Mouse (Mus musculus) liver, embryonic 14.5 days (tissue): ENCODE results near the gene Dusp3. TPM values are rescaled to one million over a fixed set of nuclear protein-coding genes. Genes with fewer than 3 reads are reported as not detected.

Source experiments
- ATAC-seq: fragments of 200-750 bp; cut with Nextera tagmentation; 2 replicates; pipeline ENCODE4 v1.8.0; 2017; ENCODE audit warnings: moderate number of reproducible peaks, mild to moderate bottlenecking, moderate library complexity; ENCODE audit not compliant: insufficient read depth
- DNase-seq, 3 experiments: peaks; one replicate each; pipeline ENCODE4 v3.0.0-alpha.2; 2012 to 2013; ENCODE audit warnings: low read depth in 3 of 3, low spot score in 3 of 3
- H3K27ac ChIP-seq: fragments of 300-500 bp; sonication (generic); 2 replicates; pipeline ENCODE4 v1.5.1; 2014; ENCODE audit warnings: moderate library complexity, mild to moderate bottlenecking, control low read depth, inconsistent platforms
- H3K27me3 ChIP-seq: fragments of 300-500 bp; sonication (generic); 2 replicates; pipeline ENCODE4 v1.6.1; 2014; ENCODE audit warnings: mild to moderate bottlenecking, low read length, moderate library complexity; ENCODE audit not compliant: control insufficient read depth, insufficient read depth
- H3K36me3 ChIP-seq: fragments of 300-500 bp; sonication (generic); replicated peaks from 2 replicates; pipeline ENCODE4 v1.6.1; 2014; ENCODE audit warnings: low read depth; ENCODE audit not compliant: control insufficient read depth, insufficient read depth
- H3K4me1 ChIP-seq, 2 experiments: fragments of 200-500 bp in 1 of 2; fragments of 300-500 bp in 1 of 2; sonication (generic) in 1 of 2; replicated peaks; 2 replicates each; pipeline ENCODE4 v1.6.1; 2012 to 2014; ENCODE audit warnings: antibody characterized with exemption in 1 of 2, inconsistent platforms in 1 of 2, low read length in 1 of 2; ENCODE audit not compliant: control insufficient read depth in 2 of 2, insufficient read depth in 2 of 2
- H3K4me2 ChIP-seq: fragments of 300-500 bp; sonication (generic); 2 replicates; pipeline ENCODE4 v1.6.1; 2014; ENCODE audit warnings: low read depth, mild to moderate bottlenecking, control low read depth, moderate library complexity
- H3K4me3 ChIP-seq, 2 experiments: fragments of 200-500 bp in 1 of 2; fragments of 300-500 bp in 1 of 2; sonication (generic) in 1 of 2; 2 replicates each; pipeline ENCODE4 v1.5.1; 2012 to 2014; ENCODE audit warnings: low read depth in 2 of 2, low read length in 2 of 2, mild to moderate bottlenecking in 2 of 2, control low read depth in 1 of 2, inconsistent platforms in 1 of 2, moderate library complexity in 1 of 2; ENCODE audit not compliant: insufficient read depth in 1 of 2
- H3K9ac ChIP-seq: fragments of 300-500 bp; sonication (generic); replicated peaks from 2 replicates; pipeline ENCODE4 v1.6.1; 2014; ENCODE audit warnings: mild to moderate bottlenecking, control low read depth, moderate library complexity
- H3K9me3 ChIP-seq: fragments of 300-500 bp; sonication (generic); 2 replicates; pipeline ENCODE4 v1.6.1; 2016; ENCODE audit warnings: low read length, mixed read lengths; ENCODE audit not compliant: control insufficient read depth
- CTCF ChIP-seq: IDR thresholded peaks from 2 replicates; pipeline ENCODE4 v1.5.1; 2016; ENCODE audit warnings: antibody characterized with exemption, low read depth, control low read depth
- EP300 ChIP-seq: IDR thresholded peaks from 2 replicates; pipeline ENCODE4 v1.6.1; 2016; ENCODE audit warnings: antibody characterized with exemption, low read depth
- WGBS: fragments of 180-500 bp; shearing (Covaris S2); extraction: QIAGEN DNeasy Blood & Tissue Kit; methylation state at CpG from one replicate; pipeline ENCODE4 v1.1.7; 2014; ENCODE audit not compliant: insufficient replicate concordance; 5-methylcytosine and 5-hydroxymethylcytosine counted together
- polyA plus RNA-seq, 2 experiments: library from polyadenylated mRNA; depleted of rRNA in 1 of 2; stranded (reverse) in 1 of 2; unstranded in 1 of 2; fragments of >200 nt; fragmentation: Nextera tagmentation in 1 of 2; extraction: Ambion mirVana in 1 of 2; gene quantifications; 2 replicates each; pipeline versions ENCODE4 v1.2.1 to v1.2.3; 2012 to 2014

The Dusp3 gene
- polyA plus RNA-seq, 2 experiments = 4.8 to 6.3 TPM

- DNase-seq (peak in 1 of 3 experiments; percentile 16), ATAC-seq (peak; percentile 52; the same call in 1 of the 2 replicates)
- peak overlapping the region; percentile 31 for H3K4me2 ChIP-seq
- 5% methylated on average over 24 of the region's 24 CpGs for WGBS
- no peaks in the 10 kb centered on the region for H3K9me3 ChIP-seq
- peaks cover 0 to 15% of the 10 kb centered on the region in 2 experiments; a peak in 2 of 4 replicates for H3K4me1 ChIP-seq
- no peaks in the 10 kb centered on the region for H3K27me3 ChIP-seq
- no peak for TF ChIP-seq EP300
- TF ChIP-seq CTCF = no peak
- no peak overlapping the region for H3K27ac ChIP-seq
- no peak overlapping the region for H3K4me3 ChIP-seq
- no peak overlapping the region for H3K9ac ChIP-seq
- H3K36me3 ChIP-seq = no peaks in the 10 kb centered on the region
These were observed 34.1 kb downstream of the Dusp3 start for GRCm38 (mm10) chr11:101952541-101953341.

GRCm38 (mm10) chr11:101950021-101950420, 36.8 kb downstream of the Dusp3 start:
- 67% methylated on average over 5 of the region's 5 CpGs for WGBS
- no peaks in the 10 kb centered on the region for H3K27me3 ChIP-seq
- no peak overlapping the region for H3K9ac ChIP-seq
- H3K4me2 ChIP-seq = no peak overlapping the region
- H3K27ac ChIP-seq = no peak overlapping the region
- no peak for TF ChIP-seq CTCF
- TF ChIP-seq EP300 = no peak
- H3K36me3 ChIP-seq = no peaks in the 10 kb centered on the region
- H3K9me3 ChIP-seq = no peaks in the 10 kb centered on the region
- no peak for DNase-seq
- peaks cover 0 to 15% of the 10 kb centered on the region in 2 experiments; a peak in 2 of 4 replicates for H3K4me1 ChIP-seq
- no peak overlapping the region for H3K4me3 ChIP-seq
- ATAC-seq = no peak

GRCm38 (mm10) chr11:101946525-101946924, 40.3 kb downstream of the Dusp3 start:
- no peak overlapping the region for H3K27ac ChIP-seq
- no peaks in the 10 kb centered on the region for H3K4me1 ChIP-seq
- no peaks in the 10 kb centered on the region for H3K9me3 ChIP-seq
- H3K9ac ChIP-seq = no peak overlapping the region
- H3K4me3 ChIP-seq = no peak overlapping the region
- DNase-seq (no peak), ATAC-seq (no peak)
- no peak overlapping the region for H3K4me2 ChIP-seq
- H3K27me3 ChIP-seq = no peaks in the 10 kb centered on the region
- H3K36me3 ChIP-seq = no peaks in the 10 kb centered on the region
- WGBS = 44% methylated on average over 5 of the region's 5 CpGs
- TF ChIP-seq EP300 (no peak), CTCF (no peak)

DNA sequence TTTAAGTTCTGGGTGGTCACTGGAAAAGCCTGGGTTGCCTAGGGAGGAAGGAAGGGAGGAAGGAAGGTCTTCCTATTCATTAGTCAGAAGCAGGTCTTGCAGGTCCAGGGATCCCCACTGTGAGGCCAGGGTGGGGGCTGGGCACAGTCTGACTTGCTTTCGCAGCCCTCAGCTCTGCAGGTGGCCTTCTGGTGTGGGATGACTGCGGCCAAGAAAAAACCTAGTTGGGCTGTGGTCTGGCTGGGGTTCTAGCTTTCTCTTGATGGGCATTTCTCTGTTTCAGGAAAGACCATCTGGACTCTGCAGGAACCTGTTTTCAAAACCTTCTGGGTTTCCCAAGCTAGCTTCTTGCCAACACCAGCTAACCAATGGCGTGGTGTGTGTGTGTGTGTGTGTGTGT, 43.8 kb downstream of the Dusp3 start:
- no peaks in the 10 kb centered on the region for H3K4me1 ChIP-seq
- H3K9ac ChIP-seq = no peak overlapping the region
- no peak overlapping the region for H3K4me2 ChIP-seq
- no peak for DNase-seq
- no peaks in the 10 kb centered on the region for H3K36me3 ChIP-seq
- no peaks in the 10 kb centered on the region for H3K9me3 ChIP-seq
- 26% methylated on average over 3 of the region's 3 CpGs for WGBS
- H3K27ac ChIP-seq = no peak overlapping the region
- TF ChIP-seq EP300 = no peak
- TF ChIP-seq CTCF = no peak
- no peak overlapping the region for H3K4me3 ChIP-seq
- ATAC-seq = no peak
- H3K27me3 ChIP-seq = peaks cover 2% of the 10 kb centered on the region; the same call in 1 of the 2 replicates

DNA sequence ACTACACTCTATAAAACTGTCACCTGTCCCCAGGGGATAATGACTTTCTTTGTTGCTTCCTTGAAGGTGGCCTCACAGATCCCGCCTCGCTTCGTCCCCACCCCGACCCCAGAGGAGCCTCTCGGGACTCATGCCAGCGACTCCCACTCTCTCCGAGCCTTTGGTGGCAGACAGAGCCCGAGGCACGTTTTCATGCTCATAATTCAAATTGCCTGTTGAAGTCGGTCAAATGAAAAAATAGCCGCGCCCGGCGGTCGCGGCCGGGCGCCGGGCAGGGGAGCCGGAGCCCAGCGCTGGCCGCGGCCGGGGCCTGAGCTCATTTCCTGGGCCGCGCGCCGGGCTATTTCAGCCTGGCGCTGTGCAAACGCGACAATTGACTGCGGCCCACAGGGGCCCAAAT, 49.7 kb downstream of the Dusp3 start:
- TF ChIP-seq CTCF (no peak), EP300 (no peak)
- H3K4me3 ChIP-seq = peak overlapping the region; percentile 34 to 45; a peak in 3 of 4 replicates
- ATAC-seq = no peak
- DNase-seq = no peak
- H3K9me3 ChIP-seq = no peaks in the 10 kb centered on the region
- WGBS = under 1% methylated on average over 32 of the region's 32 CpGs
- H3K9ac ChIP-seq = no peak overlapping the region
- H3K4me2 ChIP-seq = peak overlapping the region; percentile 58
- no peaks in the 10 kb centered on the region for H3K36me3 ChIP-seq
- no peak overlapping the region for H3K27ac ChIP-seq
- no peaks in the 10 kb centered on the region; a peak in 2 of 4 replicates for H3K4me1 ChIP-seq
- H3K27me3 ChIP-seq = peaks cover 17% of the 10 kb centered on the region
